Mouse (Mus musculus): ENCODE data around the gene Ssbp2.

DNA sequence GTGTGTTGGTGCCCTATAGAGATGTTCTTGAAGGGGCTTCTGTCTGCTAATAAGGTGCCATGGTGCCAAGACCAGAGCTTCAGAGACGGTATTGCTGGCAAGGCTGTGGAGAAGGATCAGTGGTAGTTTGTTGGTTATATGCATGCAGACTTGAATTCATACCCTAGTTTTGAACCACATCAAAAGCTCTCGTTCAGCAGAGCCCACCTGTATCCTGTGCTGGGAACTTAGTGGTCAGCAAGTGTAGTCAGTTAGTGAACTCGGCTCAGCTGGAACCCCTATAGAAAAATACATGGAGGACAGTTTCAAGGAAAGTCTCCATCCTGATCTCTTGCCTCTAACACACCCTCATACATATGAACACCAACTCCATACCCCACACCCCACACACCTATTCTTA lies 69.7 kb downstream of the Ssbp2 start:
- TF ChIP-seq CTCF (IDR thresholded peaks at IDR 0.05; ENCODE audit: extremely low read depth, insufficient read depth, insufficient read length, insufficient replicate concordance): no peak
- TF ChIP-seq POLR2A (IDR thresholded peaks at IDR 0.05; ENCODE audit: low read depth, low read length): no peak

Data from spleen, adult 2 months (tissue).